Mouse (Mus musculus) ES-E14 (cell line): Measurements from ENCODE around the gene Tnnt3.

ENCODE experiments used
- CHD2 ChIP-seq: IDR thresholded peaks from 2 replicates; pipeline ENCODE4 v1.6.1; 2014; ENCODE audit warnings: mild to moderate bottlenecking, low read depth, low read length, inconsistent platforms
- HCFC1 ChIP-seq: IDR thresholded peaks from 2 replicates; pipeline ENCODE4 v1.6.1; 2012; ENCODE audit warnings: low read length, inconsistent platforms, borderline replicate concordance; ENCODE audit not compliant: insufficient read depth
- MAFK ChIP-seq: IDR thresholded peaks from 2 replicates; pipeline ENCODE4 v1.6.1; 2014; ENCODE audit warnings: mild to moderate bottlenecking, low read depth, low read length, inconsistent platforms; ENCODE audit not compliant: insufficient read depth

GRCm38 (mm10) chr7:142535116-142535515 lies 36.5 kb downstream of the Tnnt3 start:
- TF ChIP-seq CHD2 (no peak), HCFC1 (no peak), MAFK (no peak)
